Mouse (Mus musculus) erythroid progenitor cell, adult 5-6 weeks (primary cell): ENCODE results near the gene Jph4. TPM values are rescaled to one million over a fixed set of nuclear protein-coding genes. Genes with fewer than 3 reads are reported as not detected.

Source experiments
- ATAC-seq: replicated peaks from 2 replicates; pipeline ENCODE4 v1.8.0; 2016; ENCODE audit warnings: moderate number of reproducible peaks, mild to moderate bottlenecking, moderate TSS enrichment, inconsistent platforms; ENCODE audit not compliant: poor library complexity, low FRiP score, severe bottlenecking
- total RNA-seq, 2 experiments: library from RNA; stranded (forward) in 1 of 2; stranded (reverse) in 1 of 2; fragments of 150-400 nt in 1 of 2; fragments of 186-747, 209-891 nt in 1 of 2; gene quantifications; 2 replicates each; pipeline versions ENCODE4 v1.2.3 to v1.2.4; 2015 to 2017; ENCODE audit warnings: low replicate concordance in 2 of 2

Jph4 gene
- total RNA-seq, 2 experiments from 2014 or later = not detected

GRCm38 (mm10) chr14:55119421-55120134 lies 2.8 kb upstream of the Jph4 start:
- ATAC-seq = no peak

- no peak for ATAC-seq
These were observed 2.1 kb upstream of the Jph4 start for GRCm38 (mm10) chr14:55118852-55119251.

GRCm38 (mm10) chr14:55115846-55116245 lies 889 bp downstream of the Jph4 start:
- ATAC-seq = no peak

- ATAC-seq = no peak
These were observed 1.7 kb downstream of the Jph4 start for GRCm38 (mm10) chr14:55114759-55115701.

- no peak for ATAC-seq
These were observed 2.6 kb downstream of the Jph4 start for GRCm38 (mm10) chr14:55113975-55114645.

- no peak for ATAC-seq
These were observed 3.3 kb downstream of the Jph4 start for GRCm38 (mm10) chr14:55113351-55113974.

GRCm38 (mm10) chr14:55111720-55112119 lies 5.0 kb downstream of the Jph4 start:
- ATAC-seq = no peak

GRCm38 (mm10) chr14:55110076-55110475 lies 6.7 kb downstream of the Jph4 start:
- no peak for ATAC-seq

GRCm38 (mm10) chr14:55109048-55109873 lies 7.5 kb downstream of the Jph4 start:
- ATAC-seq = no peak

- no peak for ATAC-seq
These were observed 8.4 kb downstream of the Jph4 start for GRCm38 (mm10) chr14:55108202-55108870.

- ATAC-seq = no peak
These were observed 9.7 kb downstream of the Jph4 start for GRCm38 (mm10) chr14:55106990-55107389.

- peak; percentile 78 for ATAC-seq
These were observed 10.6 kb downstream of the Jph4 start, which contains the start of gene Ap1g2 for GRCm38 (mm10) chr14:55105836-55106809. Gene Ap1g2, minus strand, starts transcription at chr14:55106593.

GRCm38 (mm10) chr14:55105386-55105785 lies 11.3 kb downstream of the Jph4 start:
- ATAC-seq = no peak

- ATAC-seq = no peak
These were observed 12.4 kb downstream of the Jph4 start for GRCm38 (mm10) chr14:55104365-55104764.

GRCm38 (mm10) chr14:55102253-55102785 lies 14.4 kb downstream of the Jph4 start:
- ATAC-seq = no peak

- 0 out of 2 replicates have a peak, but pooled peaks have one; percentile 27 for ATAC-seq
These were observed 15.1 kb downstream of the Jph4 start for GRCm38 (mm10) chr14:55101592-55101991.

- ATAC-seq = no peak
These were observed 18.7 kb downstream of the Jph4 start for GRCm38 (mm10) chr14:55098067-55098466.
